Mouse (Mus musculus) G1E (cell line): Measurements from ENCODE around the gene Rpain. TPM values are rescaled to one million over a fixed set of nuclear protein-coding genes. Genes with fewer than 3 reads are reported as not detected.

Source experiments
- ATAC-seq: 2 replicates; pipeline ENCODE4 v1.8.0; 2016; ENCODE audit warnings: mild to moderate bottlenecking; ENCODE audit not compliant: insufficient number of reproducible peaks, poor library complexity, low FRiP score, severe bottlenecking; ENCODE audit errors: extremely low read depth
- DNase-seq: peaks from one replicate; pipeline ENCODE4 v3.0.0; 2012; ENCODE audit warnings: low spot score
- H3K27me3 ChIP-seq: 2 replicates; pipeline ENCODE4 v1.6.1; 2012; ENCODE audit warnings: mild to moderate bottlenecking, low read length, inconsistent platforms; ENCODE audit not compliant: insufficient read depth
- H3K36me3 ChIP-seq: replicated peaks from 2 replicates; pipeline ENCODE3; 2012; ENCODE audit warnings: mild to moderate bottlenecking, inconsistent platforms
- H3K4me1 ChIP-seq: 2 replicates; pipeline ENCODE4 v1.6.1; 2012; ENCODE audit warnings: low read depth, low read length, inconsistent platforms, mixed read lengths; ENCODE audit not compliant: insufficient read depth
- H3K4me3 ChIP-seq: 2 replicates; pipeline ENCODE4 v1.5.1; 2012; ENCODE audit warnings: low read depth, mild to moderate bottlenecking, inconsistent platforms, low read length, moderate library complexity, mixed read lengths
- H3K9me3 ChIP-seq: replicated peaks from 2 replicates; pipeline ENCODE4 v1.6.1; 2012; ENCODE audit warnings: inconsistent platforms
- CTCF ChIP-seq: IDR thresholded peaks from 2 replicates; pipeline ENCODE4 v1.5.1; 2012; ENCODE audit warnings: low read depth, low read length, inconsistent platforms, mixed read lengths
- GATA1 ChIP-seq: IDR thresholded peaks from 2 replicates; pipeline ENCODE4 v1.6.1; 2012; ENCODE audit warnings: borderline replicate concordance, low read length, inconsistent platforms, mixed read lengths
- GATA2 ChIP-seq: IDR thresholded peaks from 2 replicates; pipeline ENCODE4 v1.6.1; 2012; ENCODE audit warnings: low read depth, low read length, inconsistent platforms, borderline replicate concordance
- POLR2AphosphoS5 ChIP-seq: IDR thresholded peaks from 2 replicates; pipeline ENCODE4 v1.6.1; 2012; ENCODE audit warnings: low read depth, low read length, inconsistent platforms; ENCODE audit not compliant: insufficient replicate concordance
- TAL1 ChIP-seq: conservative IDR thresholded peaks from 2 replicates; pipeline ENCODE4 v1.6.1; 2012; ENCODE audit warnings: low read depth, low read length, inconsistent platforms, mixed read lengths
- polyA plus RNA-seq: library from polyadenylated mRNA; stranded (reverse); fragments of >175 nt; gene quantifications from 2 replicates; pipeline ENCODE4 v1.2.3, GENCODE M21; 2012
- total RNA-seq, 2 experiments: library from RNA; stranded (forward) in 1 of 2; stranded (reverse) in 1 of 2; fragments of 200-1000 nt in 1 of 2; fragments of >200 nt in 1 of 2; fragmentation: Nextera tagmentation in 1 of 2; gene quantifications; 2 replicates each; pipeline ENCODE4 v1.2.3; 2014 to 2017

Gene Rpain
- total and polyA plus RNA-seq, 3 experiments: 14.9 to 73.4 (median 30.9) TPM

DNA sequence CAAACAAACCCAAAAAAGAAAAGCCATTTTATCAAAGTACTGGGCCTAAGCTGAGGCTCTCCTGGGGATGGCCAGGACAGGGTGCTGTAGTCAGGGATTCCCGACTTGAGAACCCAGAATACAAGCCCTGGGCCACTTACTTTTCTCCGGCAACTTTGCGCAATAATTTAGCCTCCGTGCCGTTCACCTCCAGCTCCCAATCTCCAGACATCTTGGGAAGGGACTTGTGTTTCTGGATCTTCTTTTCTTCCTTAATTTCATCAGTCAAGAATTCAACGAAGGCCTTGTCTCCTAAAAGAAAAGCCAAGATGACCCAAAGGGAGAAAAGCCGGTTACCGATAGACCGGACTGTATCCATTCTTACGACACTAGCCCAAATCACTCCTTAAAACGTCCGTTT, 12.0 kb downstream of the Rpain start:
- peaks cover 49% of the 10 kb centered on the region for H3K4me1 ChIP-seq
- no peak for DNase-seq
- H3K9me3 ChIP-seq: no peaks in the 10 kb centered on the region
- H3K36me3 ChIP-seq: peaks cover 83% of the 10 kb centered on the region
- peak overlapping the region; percentile 96 for H3K4me3 ChIP-seq
- no peak for TF ChIP-seq CTCF
- no peak for TF ChIP-seq GATA1
- TF ChIP-seq GATA2: no peak
- TF ChIP-seq TAL1: no peak
- no peak for TF ChIP-seq POLR2AphosphoS5
- ATAC-seq: no peak
- H3K27me3 ChIP-seq: no peaks in the 10 kb centered on the region

DNA sequence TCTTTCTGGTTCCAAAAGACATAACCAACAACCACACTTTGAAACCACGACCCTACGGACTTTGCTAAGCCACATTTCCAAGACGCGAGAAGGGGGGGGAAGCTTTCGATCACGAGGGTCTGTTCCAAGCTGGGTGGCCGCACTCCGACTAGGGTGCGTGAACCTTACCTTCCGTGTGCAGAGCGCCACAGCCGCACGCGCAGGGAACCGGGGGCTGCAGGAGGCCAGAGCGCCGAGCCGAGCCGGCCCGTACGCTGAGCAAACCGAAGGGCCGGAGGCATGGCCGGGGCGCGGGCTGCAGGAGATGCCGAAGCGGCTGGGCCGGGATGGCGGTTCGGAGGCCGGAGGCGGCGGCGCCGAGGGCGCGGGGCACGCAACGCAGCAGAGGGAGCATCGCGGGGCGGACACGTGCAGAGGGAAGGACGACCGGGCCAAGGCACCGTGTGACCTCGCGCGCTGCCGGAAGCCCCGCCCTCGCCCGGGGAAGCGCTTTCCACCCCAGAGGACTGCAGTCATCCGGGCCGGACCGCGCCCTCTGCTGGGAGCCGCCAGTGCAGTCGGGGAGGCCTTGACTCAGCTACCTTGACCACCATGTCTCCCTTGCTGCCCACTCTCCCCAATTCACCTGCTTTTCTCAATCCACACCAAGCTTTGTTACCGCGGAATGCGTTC, 12.7 kb downstream of the Rpain start, which contains the start of gene C1qbp:
C1qbp (minus strand) TSS at position 470 of the 672 bp plus-strand sequence.
- H3K4me1 ChIP-seq: peaks cover 44% of the 10 kb centered on the region
- H3K9me3 ChIP-seq: no peaks in the 10 kb centered on the region
- ATAC-seq (peak; percentile 77), DNase-seq (peak; percentile 87)
- H3K36me3 ChIP-seq: peaks cover 83% of the 10 kb centered on the region
- no peak for TF ChIP-seq POLR2AphosphoS5
- TF ChIP-seq GATA2: no peak
- TF ChIP-seq TAL1: no peak
- no peak for TF ChIP-seq GATA1
- peak; percentile 86 for TF ChIP-seq CTCF
- H3K27me3 ChIP-seq: no peaks in the 10 kb centered on the region
- peak within 1 kb of the TSS; percentile 96 for H3K4me3 ChIP-seq

GRCm38 (mm10) chr11:71001167-71001566, 31.2 kb downstream of the Rpain start:
- Histone ChIP-seq H3K4me1 (peaks cover 28% of the 10 kb centered on the region), H3K36me3 (peaks cover 65% of the 10 kb centered on the region), H3K4me3 (no peak overlapping the region), H3K27me3 (no peaks in the 10 kb centered on the region), H3K9me3 (no peaks in the 10 kb centered on the region)
- no peak for ATAC-seq
- TF ChIP-seq GATA2 (no peak), GATA1 (no peak), CTCF (no peak), POLR2AphosphoS5 (no peak), TAL1 (no peak)
- no peak for DNase-seq

GRCm38 (mm10) chr11:71003611-71004315, 33.8 kb downstream of the Rpain start:
- peak overlapping the region; percentile 85 for H3K4me3 ChIP-seq
- ATAC-seq (peak; percentile 37; the same call in 1 of the 2 replicates), DNase-seq (peak; percentile 56)
- H3K36me3 ChIP-seq: peaks cover 59% of the 10 kb centered on the region
- H3K27me3 ChIP-seq: no peaks in the 10 kb centered on the region
- H3K4me1 ChIP-seq: peaks cover 30% of the 10 kb centered on the region
- no peak for TF ChIP-seq CTCF
- TF ChIP-seq TAL1: no peak
- TF ChIP-seq GATA1: no peak
- no peak for TF ChIP-seq GATA2
- H3K9me3 ChIP-seq: no peaks in the 10 kb centered on the region

DNA sequence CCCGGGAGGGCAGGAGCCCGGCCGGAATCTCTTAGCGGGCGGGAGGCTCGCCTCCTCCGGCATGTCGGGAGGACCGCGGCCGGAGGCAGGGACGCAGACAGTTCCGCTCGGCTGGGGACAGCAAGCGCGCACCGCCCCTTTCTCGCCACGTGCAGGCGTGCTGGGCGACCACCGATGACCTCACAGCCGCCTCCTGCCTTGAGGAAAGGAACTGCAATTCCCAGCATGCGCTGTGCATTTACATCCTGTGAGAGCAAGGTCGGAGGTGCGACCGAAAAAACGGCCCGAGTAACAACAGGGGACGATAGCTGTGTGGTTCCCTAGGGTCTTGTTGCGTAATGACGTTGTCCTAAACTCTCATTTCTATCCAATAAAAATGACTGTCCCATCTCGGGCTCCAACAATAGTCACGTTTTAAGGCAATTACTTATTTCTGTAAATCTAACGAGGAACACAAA, 34.3 kb downstream of the Rpain start, which contains the start of gene Dhx33:
Dhx33 (minus strand) TSS at position 122 of the 458 bp plus-strand sequence.
- peaks cover 59% of the 10 kb centered on the region for H3K36me3 ChIP-seq
- H3K27me3 ChIP-seq: no peaks in the 10 kb centered on the region
- TF ChIP-seq GATA2 (no peak), POLR2AphosphoS5 (no peak), TAL1 (no peak), GATA1 (no peak), CTCF (no peak)
- DNase-seq: peak; percentile 82
- no peaks in the 10 kb centered on the region for H3K9me3 ChIP-seq
- peak; percentile 98 for ATAC-seq
- H3K4me3 ChIP-seq: peak within 1 kb of the TSS; percentile 85
- peaks cover 30% of the 10 kb centered on the region for H3K4me1 ChIP-seq

DNA sequence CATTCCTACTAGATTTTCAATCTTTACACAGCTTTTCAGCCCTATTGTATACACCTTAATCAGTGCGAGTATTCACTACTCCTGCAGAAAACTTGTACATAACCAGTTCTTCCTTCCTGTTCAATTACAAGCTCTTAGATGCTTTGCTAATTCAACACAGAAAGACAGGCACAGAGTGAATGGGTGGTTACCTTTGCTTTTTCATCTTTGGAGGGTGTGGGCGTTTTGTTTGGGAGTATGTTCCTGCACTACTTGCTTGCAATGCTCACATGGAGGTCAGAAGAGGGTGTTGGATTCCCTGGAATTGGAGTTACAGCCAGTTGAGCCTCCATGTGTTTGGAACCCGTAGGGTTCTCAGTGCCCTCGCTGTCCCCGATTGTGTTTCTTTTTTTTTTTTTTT, 35.0 kb downstream of the Rpain start:
- DNase-seq (no peak), ATAC-seq (no peak)
- Histone ChIP-seq H3K36me3 (peaks cover 59% of the 10 kb centered on the region), H3K4me1 (peaks cover 30% of the 10 kb centered on the region), H3K4me3 (peak overlapping the region; percentile 85; the same call in 1 of the 2 replicates), H3K27me3 (no peaks in the 10 kb centered on the region), H3K9me3 (no peaks in the 10 kb centered on the region)
- TF ChIP-seq GATA2 (no peak), TAL1 (no peak), GATA1 (no peak), POLR2AphosphoS5 (no peak), CTCF (no peak)
